Mouse (Mus musculus) liver, embryonic 12.5 days (tissue): ENCODE data around the gene Map3k20. TPM values are rescaled to one million over a fixed set of nuclear protein-coding genes. Genes with fewer than 3 reads are reported as not detected.
A peak's percentile ranks its signal among the peaks of the same experiment; 100 is the strongest.

ENCODE experiments used
- ATAC-seq: fragments of 200-750 bp; cut with Nextera tagmentation; 2 replicates; pipeline ENCODE4 v1.8.0; 2017; ENCODE audit warnings: moderate number of reproducible peaks, mild to moderate bottlenecking, moderate library complexity
- H3K27ac ChIP-seq: fragments of 300-500 bp; sonication (generic); 2 replicates; pipeline ENCODE4 v1.5.1; 2016; ENCODE audit warnings: mild to moderate bottlenecking
- H3K27me3 ChIP-seq: fragments of 300-500 bp; sonication (generic); replicated peaks from 2 replicates; pipeline ENCODE4 v1.6.1; 2016; ENCODE audit warnings: mild to moderate bottlenecking, moderate library complexity
- H3K36me3 ChIP-seq: fragments of 300-500 bp; sonication (generic); 2 replicates; pipeline ENCODE4 v1.6.1; 2016; ENCODE audit warnings: mild to moderate bottlenecking, moderate library complexity
- H3K4me1 ChIP-seq: fragments of 300-500 bp; sonication (generic); 2 replicates; pipeline ENCODE4 v1.6.1; 2016
- H3K4me2 ChIP-seq: fragments of 300-500 bp; sonication (generic); 2 replicates; pipeline ENCODE4 v1.6.1; 2016; ENCODE audit warnings: mild to moderate bottlenecking, moderate library complexity
- H3K4me3 ChIP-seq: fragments of 300-500 bp; sonication (generic); 2 replicates; pipeline ENCODE4 v1.5.1; 2016; ENCODE audit warnings: mild to moderate bottlenecking, moderate library complexity
- H3K9ac ChIP-seq: fragments of 300-500 bp; sonication (generic); 2 replicates; pipeline ENCODE4 v1.6.1; 2016; ENCODE audit warnings: mild to moderate bottlenecking, moderate library complexity
- H3K9me3 ChIP-seq: fragments of 300-500 bp; sonication (generic); replicated peaks from 2 replicates; pipeline ENCODE4 v1.6.1; 2016; ENCODE audit warnings: mild to moderate bottlenecking, moderate library complexity
- WGBS: fragments of 180-500 bp; shearing (Covaris S2); methylation state at CpG from one replicate; pipeline ENCODE4 v1.1.7; 2016; ENCODE audit not compliant: insufficient replicate concordance; 5-methylcytosine and 5-hydroxymethylcytosine counted together
- polyA plus RNA-seq: library from polyadenylated mRNA; unstranded; fragments of >200 nt; fragmentation: Nextera tagmentation; extraction: Ambion mirVana; gene quantifications from 2 replicates; pipeline ENCODE4 v1.2.1, GENCODE M21; 2016

Gene Map3k20
- polyA plus RNA-seq, 1 experiment from 2014 or later = 9.4 TPM

- Histone ChIP-seq H3K4me1 (no peaks in the 10 kb centered on the region), H3K36me3 (no peaks in the 10 kb centered on the region), H3K27ac (no peak overlapping the region), H3K9ac (no peak overlapping the region), H3K9me3 (no peaks in the 10 kb centered on the region), H3K4me2 (no peak overlapping the region), H3K4me3 (no peak overlapping the region), H3K27me3 (no peaks in the 10 kb centered on the region)
- no peak for ATAC-seq
- WGBS = 63% methylated on average over 3 of the region's 3 CpGs
Measured at GRCm38 (mm10) chr2:72328435-72328834, 43.0 kb downstream of the Map3k20 start.

GRCm38 (mm10) chr2:72330955-72331481 is 45.6 kb downstream of the Map3k20 start:
- WGBS = 37% methylated on average over 12 of the region's 12 CpGs
- Histone ChIP-seq H3K9ac (no peak overlapping the region), H3K27ac (no peak overlapping the region), H3K4me2 (no peak overlapping the region), H3K9me3 (no peaks in the 10 kb centered on the region), H3K4me3 (no peak overlapping the region), H3K36me3 (no peaks in the 10 kb centered on the region), H3K4me1 (no peaks in the 10 kb centered on the region), H3K27me3 (no peaks in the 10 kb centered on the region)
- ATAC-seq = no peak

- Histone ChIP-seq H3K27ac (no peak overlapping the region), H3K4me3 (no peak overlapping the region), H3K4me1 (peaks cover 7% of the 10 kb centered on the region), H3K27me3 (no peaks in the 10 kb centered on the region), H3K9me3 (no peaks in the 10 kb centered on the region), H3K4me2 (no peak overlapping the region), H3K9ac (no peak overlapping the region), H3K36me3 (no peaks in the 10 kb centered on the region)
- 61% methylated on average over 4 of the region's 4 CpGs for WGBS
- ATAC-seq = no peak
Measured at GRCm38 (mm10) chr2:72332067-72332466, 46.6 kb downstream of the Map3k20 start.

- Histone ChIP-seq H3K27me3 (no peaks in the 10 kb centered on the region), H3K9ac (no peak overlapping the region), H3K9me3 (no peaks in the 10 kb centered on the region), H3K4me1 (peaks cover 7% of the 10 kb centered on the region), H3K4me2 (no peak overlapping the region), H3K27ac (no peak overlapping the region), H3K4me3 (no peak overlapping the region), H3K36me3 (no peaks in the 10 kb centered on the region)
- ATAC-seq = no peak
- whole genome bisulfite sequencing = 62% methylated on average over 3 of the region's 3 CpGs
Measured at GRCm38 (mm10) chr2:72333210-72333609, 47.8 kb downstream of the Map3k20 start.

- WGBS = 48% methylated on average over 3 of the region's 3 CpGs
- Histone ChIP-seq H3K36me3 (no peaks in the 10 kb centered on the region), H3K9ac (no peak overlapping the region), H3K9me3 (no peaks in the 10 kb centered on the region), H3K4me3 (no peak overlapping the region), H3K27me3 (no peaks in the 10 kb centered on the region), H3K4me1 (peaks cover 7% of the 10 kb centered on the region), H3K27ac (no peak overlapping the region), H3K4me2 (no peak overlapping the region)
- peak; percentile 42; the same call in 1 of the 2 replicates for ATAC-seq
Measured at GRCm38 (mm10) chr2:72336840-72337239, 51.4 kb downstream of the Map3k20 start.

- H3K27me3 ChIP-seq = no peaks in the 10 kb centered on the region
- no peaks in the 10 kb centered on the region for H3K36me3 ChIP-seq
- WGBS = 63% methylated on average over 3 of the region's 3 CpGs
- no peak overlapping the region for H3K9ac ChIP-seq
- no peak overlapping the region for H3K4me2 ChIP-seq
- no peaks in the 10 kb centered on the region for H3K9me3 ChIP-seq
- no peak for ATAC-seq
- H3K27ac ChIP-seq = no peak overlapping the region
- no peaks in the 10 kb centered on the region for H3K4me1 ChIP-seq
- H3K4me3 ChIP-seq = no peak overlapping the region
Measured at GRCm38 (mm10) chr2:72345281-72345680, 59.8 kb downstream of the Map3k20 start.

GRCm38 (mm10) chr2:72351329-72351728 is 65.9 kb downstream of the Map3k20 start:
- Histone ChIP-seq H3K4me2 (no peak overlapping the region), H3K4me1 (no peaks in the 10 kb centered on the region), H3K4me3 (no peak overlapping the region), H3K9me3 (no peaks in the 10 kb centered on the region), H3K27ac (no peak overlapping the region), H3K27me3 (no peaks in the 10 kb centered on the region), H3K36me3 (no peaks in the 10 kb centered on the region), H3K9ac (no peak overlapping the region)
- ATAC-seq = no peak
- WGBS = 58% methylated on average over 5 of the region's 5 CpGs

GRCm38 (mm10) chr2:72351776-72352175 is 66.3 kb downstream of the Map3k20 start:
- Histone ChIP-seq H3K27ac (no peak overlapping the region), H3K4me3 (no peak overlapping the region), H3K4me2 (no peak overlapping the region), H3K4me1 (no peaks in the 10 kb centered on the region), H3K36me3 (no peaks in the 10 kb centered on the region), H3K9me3 (no peaks in the 10 kb centered on the region), H3K27me3 (no peaks in the 10 kb centered on the region), H3K9ac (no peak overlapping the region)
- ATAC-seq = no peak
- WGBS = 82% methylated on average over 8 of the region's 8 CpGs

- no peaks in the 10 kb centered on the region for H3K36me3 ChIP-seq
- H3K27me3 ChIP-seq = no peaks in the 10 kb centered on the region
- H3K9ac ChIP-seq = no peak overlapping the region
- no peak overlapping the region for H3K27ac ChIP-seq
- H3K4me3 ChIP-seq = no peak overlapping the region
- H3K4me2 ChIP-seq = no peak overlapping the region
- no peak for ATAC-seq
- H3K4me1 ChIP-seq = no peaks in the 10 kb centered on the region
- H3K9me3 ChIP-seq = no peaks in the 10 kb centered on the region
Measured at GRCm38 (mm10) chr2:72352756-72353155, 67.3 kb downstream of the Map3k20 start.

GRCm38 (mm10) chr2:72356471-72356870 is 71.0 kb downstream of the Map3k20 start:
- Histone ChIP-seq H3K9ac (no peak overlapping the region), H3K36me3 (no peaks in the 10 kb centered on the region), H3K27me3 (no peaks in the 10 kb centered on the region), H3K4me3 (no peak overlapping the region), H3K27ac (no peak overlapping the region), H3K4me2 (no peak overlapping the region), H3K9me3 (no peaks in the 10 kb centered on the region), H3K4me1 (no peaks in the 10 kb centered on the region)
- 81% methylated on average over 10 of the region's 10 CpGs for WGBS
- no peak for ATAC-seq

GRCm38 (mm10) chr2:72361572-72361971 is 76.1 kb downstream of the Map3k20 start:
- Histone ChIP-seq H3K27me3 (no peaks in the 10 kb centered on the region), H3K4me3 (no peak overlapping the region), H3K27ac (no peak overlapping the region), H3K4me1 (no peaks in the 10 kb centered on the region), H3K9me3 (no peaks in the 10 kb centered on the region), H3K4me2 (no peak overlapping the region), H3K9ac (no peak overlapping the region), H3K36me3 (no peaks in the 10 kb centered on the region)
- no peak for ATAC-seq
- 78% methylated on average over 3 of the region's 3 CpGs for WGBS

GRCm38 (mm10) chr2:72363449-72363848 is 78.0 kb downstream of the Map3k20 start:
- WGBS = 77% methylated on average over 1 of the region's 1 CpGs
- no peak overlapping the region for H3K4me3 ChIP-seq
- H3K4me1 ChIP-seq = no peaks in the 10 kb centered on the region
- no peak overlapping the region for H3K9ac ChIP-seq
- ATAC-seq = no peak
- no peak overlapping the region for H3K27ac ChIP-seq
- no peaks in the 10 kb centered on the region for H3K9me3 ChIP-seq
- no peaks in the 10 kb centered on the region for H3K27me3 ChIP-seq
- no peaks in the 10 kb centered on the region for H3K36me3 ChIP-seq
- no peak overlapping the region for H3K4me2 ChIP-seq

GRCm38 (mm10) chr2:72365930-72366329 is 80.5 kb downstream of the Map3k20 start:
- H3K4me1 ChIP-seq = peaks cover 8% of the 10 kb centered on the region; the same call in 1 of the 2 replicates
- H3K4me2 ChIP-seq = no peak overlapping the region
- H3K9me3 ChIP-seq = no peaks in the 10 kb centered on the region
- H3K4me3 ChIP-seq = no peak overlapping the region
- WGBS = 53% methylated on average over 7 of the region's 7 CpGs
- no peaks in the 10 kb centered on the region for H3K27me3 ChIP-seq
- ATAC-seq = no peak
- no peak overlapping the region for H3K9ac ChIP-seq
- peaks cover 6% of the 10 kb centered on the region for H3K36me3 ChIP-seq
- no peak overlapping the region for H3K27ac ChIP-seq
